Mouse (Mus musculus) midbrain, embryonic 14.5 days (tissue): ENCODE measurements around the gene Myo5c. TPM values are rescaled to one million over a fixed set of nuclear protein-coding genes. Genes with fewer than 3 reads are reported as not detected.

Source experiments
- ATAC-seq: fragments of 200-750 bp; cut with Nextera tagmentation; 2 replicates; pipeline ENCODE4 v1.8.0; 2017; ENCODE audit warnings: moderate number of reproducible peaks, moderate library complexity; ENCODE audit not compliant: low FRiP score, low TSS enrichment
- DNase-seq: peaks from one replicate; pipeline ENCODE4 v3.0.0-alpha.2; 2015
- H3K27ac ChIP-seq: fragments of 300-500 bp; sonication (generic); replicated peaks from 2 replicates; pipeline ENCODE4 v1.5.1; 2014; ENCODE audit warnings: mild to moderate bottlenecking, low read depth, low read length, moderate library complexity
- H3K27me3 ChIP-seq: fragments of 300-500 bp; sonication (generic); 2 replicates; pipeline ENCODE4 v1.6.1; 2014; ENCODE audit warnings: low read length, control low read depth, mixed read lengths; ENCODE audit not compliant: control insufficient read depth, insufficient read depth
- H3K36me3 ChIP-seq: fragments of 300-500 bp; sonication (generic); 2 replicates; pipeline ENCODE4 v1.6.1; 2014; ENCODE audit warnings: low read length, control low read depth; ENCODE audit not compliant: control insufficient read depth, insufficient read depth
- H3K4me1 ChIP-seq: fragments of 300-500 bp; sonication (generic); 2 replicates; pipeline ENCODE4 v1.6.1; 2014; ENCODE audit warnings: mild to moderate bottlenecking, antibody characterized with exemption, low read length, control low read depth; ENCODE audit not compliant: control insufficient read depth, insufficient read depth
- H3K4me2 ChIP-seq: fragments of 300-500 bp; sonication (generic); 2 replicates; pipeline ENCODE4 v1.6.1; 2014; ENCODE audit warnings: mild to moderate bottlenecking, low read length, moderate library complexity
- H3K4me3 ChIP-seq: fragments of 300-500 bp; sonication (generic); replicated peaks from 2 replicates; pipeline ENCODE4 v1.5.1; 2014; ENCODE audit warnings: low read depth, low read length
- H3K9ac ChIP-seq: fragments of 300-500 bp; sonication (generic); replicated peaks from 2 replicates; pipeline ENCODE4 v1.6.1; 2014; ENCODE audit warnings: mild to moderate bottlenecking, low read length, moderate library complexity
- H3K9me3 ChIP-seq: fragments of 300-500 bp; sonication (generic); 2 replicates; pipeline ENCODE4 v1.6.1; 2016; ENCODE audit warnings: low read length, control low read depth, mixed read lengths; ENCODE audit not compliant: control insufficient read depth
- WGBS: fragments of 180-500 bp; shearing (Covaris S2); extraction: QIAGEN DNeasy Blood & Tissue Kit; methylation state at CpG from one replicate; pipeline ENCODE4 v1.1.7; 2014; 5-methylcytosine and 5-hydroxymethylcytosine counted together
- polyA plus RNA-seq: library from polyadenylated mRNA; unstranded; fragments of >200 nt; fragmentation: Nextera tagmentation; extraction: Ambion mirVana; gene quantifications from 2 replicates; pipeline ENCODE4 v1.2.1, GENCODE M21; 2014

Gene Myo5c
- polyA plus RNA-seq, 1 experiment from 2014 or later = 0.64 TPM

DNA sequence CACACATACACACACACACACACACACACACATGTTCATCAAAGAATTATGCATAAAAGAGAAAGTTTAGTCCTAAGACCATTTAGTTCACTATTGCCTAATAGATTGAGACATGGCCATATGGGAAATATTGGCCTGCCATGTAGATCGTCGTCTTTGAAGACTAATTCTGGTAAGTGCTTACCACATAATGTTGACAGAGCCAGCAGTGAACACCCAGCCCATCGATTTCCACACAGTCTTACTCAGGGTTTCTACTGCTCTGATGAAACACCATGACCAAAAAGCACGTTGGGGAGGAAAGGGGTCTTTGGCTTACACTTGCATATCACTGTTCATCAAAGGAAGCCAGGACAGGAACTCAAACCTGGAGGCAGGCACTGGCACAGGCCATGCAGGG is 110.6 kb downstream of the Myo5c start:
- no peaks in the 10 kb centered on the region for H3K9me3 ChIP-seq
- H3K4me1 ChIP-seq = no peaks in the 10 kb centered on the region
- DNase-seq = no peak
- H3K27ac ChIP-seq = no peak overlapping the region
- no peak overlapping the region for H3K4me2 ChIP-seq
- no peak for ATAC-seq
- no peak overlapping the region for H3K9ac ChIP-seq
- no peaks in the 10 kb centered on the region for H3K27me3 ChIP-seq
- 84% methylated on average over 4 of the region's 4 CpGs for WGBS
- H3K36me3 ChIP-seq = peaks cover 70% of the 10 kb centered on the region
- no peak overlapping the region for H3K4me3 ChIP-seq

DNA sequence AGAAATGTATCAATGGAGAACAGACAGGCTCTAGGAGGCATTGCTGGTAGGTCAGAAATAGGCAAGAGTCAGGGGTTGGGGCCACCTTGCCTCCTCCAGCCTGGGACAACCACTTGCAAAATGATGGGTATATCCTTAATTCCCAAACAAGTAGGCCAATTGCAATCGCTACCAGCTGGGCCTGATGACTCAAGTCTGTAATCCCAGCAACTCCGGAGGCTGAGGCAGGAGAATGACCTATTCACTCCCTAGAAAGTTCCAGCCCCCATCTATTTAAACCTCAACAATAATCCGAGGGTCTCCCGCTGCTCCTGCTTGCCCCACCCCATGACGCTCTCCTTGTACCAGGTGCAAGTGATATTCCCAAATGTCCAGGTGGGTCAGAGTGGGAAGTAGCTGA is 115.6 kb downstream of the Myo5c start, which contains the start of gene Bcl2l10:
Gene Bcl2l10, plus strand, starts transcription at position 301 of the 400 bp plus-strand sequence.
- ATAC-seq = no peak
- Histone ChIP-seq H3K27me3 (no peaks in the 10 kb centered on the region), H3K4me2 (no peak within 1 kb of the TSS), H3K9ac (no peak within 1 kb of the TSS), H3K9me3 (no peaks in the 10 kb centered on the region), H3K4me1 (no peaks in the 10 kb centered on the region), H3K4me3 (no peak within 1 kb of the TSS), H3K36me3 (peaks cover 31% of the 10 kb centered on the region), H3K27ac (no peak within 1 kb of the TSS)
- DNase-seq = no peak
- WGBS = 93% methylated on average over 5 of the region's 5 CpGs

DNA sequence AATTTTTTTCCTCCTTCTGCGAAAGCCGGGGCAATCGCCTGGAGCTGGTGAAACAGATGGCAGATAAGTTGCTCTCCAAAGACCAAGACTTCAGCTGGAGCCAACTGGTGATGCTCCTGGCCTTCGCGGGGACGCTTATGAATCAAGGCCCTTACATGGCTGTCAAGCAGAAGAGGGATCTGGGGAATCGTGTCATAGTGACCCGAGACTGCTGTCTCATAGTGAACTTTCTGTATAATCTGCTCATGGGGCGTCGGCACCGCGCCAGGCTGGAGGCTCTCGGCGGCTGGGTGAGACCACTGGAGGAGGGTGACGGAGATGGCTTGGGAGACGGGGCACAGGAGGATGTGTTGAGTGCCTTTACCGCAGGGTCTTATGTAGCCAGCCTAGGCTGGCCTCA is 116.2 kb downstream of the Myo5c start:
- no peak for ATAC-seq
- no peak overlapping the region for H3K9ac ChIP-seq
- no peak overlapping the region for H3K4me2 ChIP-seq
- DNase-seq = no peak
- no peak overlapping the region for H3K4me3 ChIP-seq
- no peaks in the 10 kb centered on the region for H3K4me1 ChIP-seq
- peaks cover 26% of the 10 kb centered on the region for H3K36me3 ChIP-seq
- no peaks in the 10 kb centered on the region for H3K27me3 ChIP-seq
- no peak overlapping the region for H3K27ac ChIP-seq
- no peaks in the 10 kb centered on the region for H3K9me3 ChIP-seq
- WGBS = 94% methylated on average over 17 of the region's 17 CpGs

DNA sequence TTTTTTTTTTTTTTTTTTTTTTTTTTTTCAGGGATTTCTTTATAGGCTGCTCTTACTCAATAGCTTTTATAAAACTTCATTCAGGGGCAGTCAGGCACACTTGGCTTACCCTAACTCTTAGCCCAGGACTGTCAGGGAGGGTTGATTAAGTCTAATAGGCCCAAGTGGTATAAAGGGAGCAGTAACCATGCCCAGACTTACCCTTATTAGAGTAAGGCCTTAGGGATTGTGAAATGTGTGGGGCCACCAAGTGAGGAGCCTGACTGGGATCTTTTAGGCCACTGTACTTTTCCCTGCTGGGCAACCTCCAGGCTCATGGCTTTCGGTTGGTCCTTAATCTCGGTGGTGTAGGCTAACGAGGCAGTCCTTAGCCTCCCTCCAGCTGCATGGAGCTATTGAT is 116.8 kb downstream of the Myo5c start:
- Histone ChIP-seq H3K9me3 (no peaks in the 10 kb centered on the region), H3K4me1 (no peaks in the 10 kb centered on the region), H3K27ac (no peak overlapping the region), H3K4me3 (no peak overlapping the region), H3K4me2 (no peak overlapping the region), H3K27me3 (no peaks in the 10 kb centered on the region), H3K36me3 (peaks cover 26% of the 10 kb centered on the region), H3K9ac (no peak overlapping the region)
- WGBS = 58% methylated on average over 3 of the region's 3 CpGs
- ATAC-seq (no peak), DNase-seq (no peak)

DNA sequence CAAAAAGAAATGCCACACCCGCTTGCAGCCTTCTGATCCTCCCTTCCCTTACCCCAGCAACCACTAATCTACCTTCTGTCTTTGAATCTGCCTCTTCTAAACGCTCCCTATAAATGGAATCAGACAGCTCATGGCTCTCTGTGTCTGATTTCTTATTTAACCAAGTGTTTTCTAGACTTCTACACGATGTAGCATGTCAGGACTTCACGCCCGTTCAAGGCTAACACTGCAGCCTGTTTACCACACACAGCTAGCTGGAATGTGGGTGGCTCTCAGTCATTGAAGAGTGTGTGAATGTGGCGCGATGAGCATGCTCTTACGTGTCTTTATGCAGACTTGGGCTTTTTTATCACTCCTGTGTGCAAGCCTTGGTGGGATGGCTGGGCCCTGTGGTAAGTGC is 121.3 kb downstream of the Myo5c start:
- no peak overlapping the region for H3K4me3 ChIP-seq
- no peak overlapping the region for H3K4me2 ChIP-seq
- no peaks in the 10 kb centered on the region for H3K36me3 ChIP-seq
- no peaks in the 10 kb centered on the region for H3K9me3 ChIP-seq
- no peaks in the 10 kb centered on the region for H3K4me1 ChIP-seq
- ATAC-seq (no peak), DNase-seq (no peak)
- no peak overlapping the region for H3K27ac ChIP-seq
- H3K9ac ChIP-seq = no peak overlapping the region
- 76% methylated on average over 8 of the region's 8 CpGs for WGBS
- no peaks in the 10 kb centered on the region for H3K27me3 ChIP-seq

Other genes with a start within 250 kb of the Myo5c start
- 217 and 234 TPM in 2 replicates for gene Arpp19, start 194.4 kb upstream of the Myo5c start, polyA plus RNA-seq
- gene Myo5a, start 161.0 kb upstream of the Myo5c start, polyA plus RNA-seq = 36.4 and 48.0 TPM in 2 replicates
- gene Gnb5, start 74.3 kb downstream of the Myo5c start, polyA plus RNA-seq = 69.6 and 70.1 TPM in 2 replicates
- gene Bcl2l10, start 115.7 kb downstream of the Myo5c start, polyA plus RNA-seq = not detected in 2 replicates
- gene Mapk6, start 178.0 kb downstream of the Myo5c start, polyA plus RNA-seq = 155 and 208 TPM in 2 replicates
- gene Leo1, start 209.5 kb downstream of the Myo5c start, polyA plus RNA-seq = 39.8 and 41.5 TPM in 2 replicates